Mouse (Mus musculus): ENCODE data around the gene Pikfyve. TPM values are rescaled to one million over a fixed set of nuclear protein-coding genes. Genes with fewer than 3 reads are reported as not detected.
A peak's percentile ranks its signal among the peaks of the same experiment; 100 is the strongest.
"Not testable (repeated sequence)": the region's sequence is repeated elsewhere in the genome, so short reads cannot be mapped to it uniquely, and the experiment has no call there.

The Pikfyve gene
- polyA plus RNA-seq, 1 experiment from 2014 or later, result 31.3 TPM

DNA sequence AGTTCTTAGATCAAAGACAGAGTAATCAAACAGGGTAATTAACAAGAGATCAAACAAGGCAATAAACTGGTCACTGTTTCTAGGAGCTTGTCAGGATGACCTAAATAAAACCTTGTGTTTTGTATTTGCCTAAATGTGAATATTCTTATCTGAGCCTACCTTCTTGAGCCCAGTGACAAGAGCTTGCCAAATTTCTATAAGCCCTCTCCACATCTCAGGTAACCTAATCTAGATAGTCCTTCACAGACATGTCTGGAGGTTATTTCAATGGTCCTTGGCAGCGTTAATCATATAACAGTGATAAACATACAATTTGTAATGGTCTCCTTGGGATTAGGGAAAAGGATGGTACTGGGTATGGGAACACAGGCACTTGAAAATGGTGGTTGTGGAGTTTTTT, 17.8 kb downstream of the Pikfyve start:
- 100% methylated on average over 1 of the region's 1 CpGs for WGBS (ENCODE audit: missing documents)
- Histone ChIP-seq H3K79me2 (ENCODE audit: inconsistent target) (peaks cover 20% of the 10 kb centered on the region), H3K4me3 (ENCODE audit: inconsistent target) (no peak overlapping the region), H3K36me3 (ENCODE audit: inconsistent target) (peaks cover 81% of the 10 kb centered on the region), H3K27ac (no peak overlapping the region)

DNA sequence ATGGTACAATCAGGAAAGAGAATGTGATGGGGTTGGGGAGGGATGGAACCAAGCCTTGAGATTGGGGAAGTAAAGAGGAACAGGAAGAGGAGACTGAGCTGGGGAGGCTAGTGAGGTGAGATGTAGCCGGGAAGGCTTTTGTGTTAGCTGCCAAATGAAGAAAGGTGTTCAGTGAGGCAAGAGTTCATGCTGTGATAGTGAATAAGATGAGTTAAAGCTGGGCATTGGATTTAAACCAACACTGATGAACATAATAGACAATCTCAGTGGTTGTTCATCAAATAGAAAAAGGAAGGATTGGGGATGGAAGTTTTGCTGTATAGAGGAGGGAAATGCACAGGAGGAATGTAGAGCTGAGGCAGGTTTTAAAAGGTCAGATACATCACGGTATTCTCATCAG, 26.7 kb downstream of the Pikfyve start:
- Histone ChIP-seq H3K36me3 (ENCODE audit: inconsistent target) (peaks cover 80% of the 10 kb centered on the region), H3K27ac (no peak overlapping the region), H3K4me3 (ENCODE audit: inconsistent target) (no peak overlapping the region), H3K79me2 (ENCODE audit: inconsistent target) (no peaks in the 10 kb centered on the region; the same call in 1 of the 2 replicates)
- 75% methylated on average over 2 of the region's 2 CpGs for WGBS (ENCODE audit: missing documents)

DNA sequence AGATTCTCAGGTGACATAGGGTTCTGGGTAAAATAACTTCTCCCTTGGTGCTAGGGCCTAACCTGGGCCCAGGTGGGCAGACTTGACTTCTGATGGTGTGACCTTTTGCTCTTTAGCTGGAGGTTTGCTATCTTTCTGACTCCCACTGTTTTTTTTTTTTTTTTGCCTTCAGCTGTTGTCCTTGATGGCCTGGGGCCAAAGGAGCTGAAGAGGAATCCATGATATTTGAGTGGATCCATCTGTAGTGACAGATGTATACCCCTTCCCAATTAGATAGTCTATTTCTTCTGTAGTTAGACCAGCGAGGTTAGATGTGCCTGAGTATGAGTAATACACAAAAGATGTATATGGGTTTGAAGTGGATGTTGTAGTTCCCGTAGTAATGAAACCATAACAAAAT, 31.1 kb downstream of the Pikfyve start:
- Histone ChIP-seq H3K36me3 (ENCODE audit: inconsistent target) (peaks cover 90% of the 10 kb centered on the region), H3K79me2 (ENCODE audit: inconsistent target) (no peaks in the 10 kb centered on the region; the same call in 1 of the 2 replicates), H3K4me3 (ENCODE audit: inconsistent target) (no peak overlapping the region), H3K27ac (no peak overlapping the region)
- WGBS (ENCODE audit: missing documents), result 100% methylated on average over 2 of the region's 2 CpGs

DNA sequence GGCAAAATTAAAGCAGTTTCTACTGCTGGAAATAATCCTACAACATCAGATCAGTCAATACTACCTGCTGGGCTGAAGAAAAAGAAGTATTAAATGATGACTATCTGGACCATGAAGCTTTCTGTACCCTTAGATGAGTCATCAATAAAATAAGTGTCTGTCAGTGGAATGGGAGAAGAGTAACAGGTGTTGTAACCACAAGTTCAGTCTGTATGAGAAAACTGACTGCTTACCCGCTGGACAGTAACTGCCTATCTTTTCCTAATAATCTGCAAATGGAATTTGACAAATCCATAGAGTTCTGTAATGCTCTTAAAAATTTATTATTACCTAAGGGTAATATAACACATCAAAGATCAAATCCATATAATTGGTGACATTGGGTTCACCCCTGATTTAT, 31.5 kb downstream of the Pikfyve start:
- H3K27ac ChIP-seq, result no peak overlapping the region
- 80% methylated on average over 1 of the region's 1 CpGs for whole genome bisulfite sequencing (ENCODE audit: missing documents)
- H3K79me2 ChIP-seq (ENCODE audit: inconsistent target), result no peaks in the 10 kb centered on the region; the same call in 1 of the 2 replicates
- H3K4me3 ChIP-seq (ENCODE audit: inconsistent target), result no peak overlapping the region
- H3K36me3 ChIP-seq (ENCODE audit: inconsistent target), result peaks cover 94% of the 10 kb centered on the region

DNA sequence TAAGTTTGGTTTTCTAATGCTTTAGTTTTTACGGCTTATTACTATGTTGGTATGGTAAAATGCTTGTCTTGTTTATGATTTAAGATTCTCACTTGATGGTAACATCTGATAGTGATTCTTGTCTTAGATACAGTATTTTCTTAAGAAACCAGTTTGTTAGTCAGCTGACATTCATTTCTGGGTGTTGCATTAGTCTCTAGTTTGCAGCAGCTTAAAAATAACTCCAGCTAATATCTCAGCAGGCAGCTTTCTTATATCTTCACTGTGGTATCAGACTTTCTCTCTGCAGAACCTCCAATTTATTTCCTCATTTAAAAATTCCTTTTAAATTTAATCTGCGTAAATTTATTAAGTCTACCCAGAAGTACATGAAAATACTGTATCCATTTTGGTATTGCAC, 37.2 kb downstream of the Pikfyve start:
- peaks cover 6% of the 10 kb centered on the region for H3K79me2 ChIP-seq (ENCODE audit: inconsistent target)
- H3K4me3 ChIP-seq (ENCODE audit: inconsistent target), result no peak overlapping the region
- no peak overlapping the region for H3K27ac ChIP-seq
- WGBS (ENCODE audit: missing documents), result 100% methylated on average over 2 of the region's 2 CpGs
- peaks cover 62% of the 10 kb centered on the region for H3K36me3 ChIP-seq (ENCODE audit: inconsistent target)

DNA sequence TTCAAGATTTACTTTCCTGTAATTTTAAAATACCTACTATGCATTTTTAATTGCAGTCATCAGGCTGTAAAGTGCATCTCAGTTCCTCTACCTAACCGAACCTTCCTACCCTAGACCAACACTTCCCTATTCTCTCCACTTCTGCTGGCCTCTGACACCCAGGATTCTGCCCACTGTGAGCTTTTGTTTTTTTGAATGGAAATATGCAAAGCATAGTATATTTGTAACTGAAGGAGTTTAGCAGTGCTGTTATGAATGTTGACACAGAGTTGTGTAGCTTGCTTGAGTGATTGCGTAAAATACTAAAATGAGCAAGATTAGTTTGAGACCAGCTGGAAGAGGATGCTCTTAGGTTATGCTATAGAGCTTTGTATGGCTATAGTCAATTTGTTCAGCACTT, 41.2 kb downstream of the Pikfyve start:
- Histone ChIP-seq H3K4me3 (ENCODE audit: inconsistent target) (no peak overlapping the region), H3K27ac (peak overlapping the region; percentile 25; the same call in 1 of the 2 replicates), H3K79me2 (ENCODE audit: inconsistent target) (peaks cover 34% of the 10 kb centered on the region), H3K36me3 (ENCODE audit: inconsistent target) (peaks cover 31% of the 10 kb centered on the region)
- 52% methylated on average over 2 of the region's 2 CpGs for WGBS (ENCODE audit: missing documents)

DNA sequence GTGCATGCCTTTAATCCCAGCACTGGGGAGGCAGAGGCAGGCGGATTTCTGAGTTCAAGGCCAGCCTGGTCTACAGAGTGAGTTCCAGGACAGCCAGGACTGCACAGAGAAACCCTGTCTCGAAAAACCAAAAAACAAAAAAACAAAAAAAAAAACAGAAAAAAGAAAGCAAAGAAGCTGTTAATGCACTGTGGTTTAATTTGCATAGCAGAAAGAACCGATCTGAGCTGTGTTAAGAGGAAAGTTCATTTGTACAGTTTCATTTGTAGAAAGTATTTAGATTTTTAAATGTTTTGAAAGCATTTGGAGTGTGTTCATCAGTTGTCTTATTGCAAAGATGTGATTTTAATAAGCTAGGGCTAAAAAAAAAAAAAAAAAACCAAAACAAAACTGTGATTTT, 43.3 kb downstream of the Pikfyve start:
- Histone ChIP-seq H3K79me2 (ENCODE audit: inconsistent target) (peaks cover 34% of the 10 kb centered on the region), H3K27ac (0 out of 2 replicates have a peak overlapping the region, but pooled peaks have one; percentile 25), H3K36me3 (ENCODE audit: inconsistent target) (peaks cover 29% of the 10 kb centered on the region)
- 83% methylated on average over 2 of the region's 3 CpGs for WGBS (ENCODE audit: missing documents)
- H3K4me3 ChIP-seq (ENCODE audit: inconsistent target), result not testable (repeated sequence)

DNA sequence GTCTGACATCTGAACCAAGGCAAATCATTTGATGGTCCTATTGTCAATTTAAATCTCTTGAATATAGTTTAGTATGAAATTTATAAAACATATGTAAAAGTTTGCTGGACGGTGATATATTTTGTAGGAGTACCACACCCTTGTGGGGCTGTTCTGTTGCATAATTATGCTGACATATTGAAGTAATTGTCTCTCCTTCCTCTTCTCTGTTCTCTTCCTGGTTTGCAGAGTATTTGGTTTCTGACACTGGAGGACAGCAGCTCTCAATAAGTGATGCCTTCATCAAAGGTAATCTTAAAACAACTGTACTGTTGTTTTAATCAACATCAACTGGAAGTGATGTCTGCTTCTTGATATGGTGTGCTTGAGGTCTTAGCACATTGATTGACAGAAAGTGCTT, 44.1 kb downstream of the Pikfyve start:
- Histone ChIP-seq H3K36me3 (ENCODE audit: inconsistent target) (peaks cover 33% of the 10 kb centered on the region), H3K27ac (peak overlapping the region; percentile 25; the same call in 1 of the 2 replicates), H3K4me3 (ENCODE audit: inconsistent target) (no peak overlapping the region), H3K79me2 (ENCODE audit: inconsistent target) (peaks cover 34% of the 10 kb centered on the region)
- 44% methylated on average over 1 of the region's 1 CpGs for whole genome bisulfite sequencing (ENCODE audit: missing documents)

DNA sequence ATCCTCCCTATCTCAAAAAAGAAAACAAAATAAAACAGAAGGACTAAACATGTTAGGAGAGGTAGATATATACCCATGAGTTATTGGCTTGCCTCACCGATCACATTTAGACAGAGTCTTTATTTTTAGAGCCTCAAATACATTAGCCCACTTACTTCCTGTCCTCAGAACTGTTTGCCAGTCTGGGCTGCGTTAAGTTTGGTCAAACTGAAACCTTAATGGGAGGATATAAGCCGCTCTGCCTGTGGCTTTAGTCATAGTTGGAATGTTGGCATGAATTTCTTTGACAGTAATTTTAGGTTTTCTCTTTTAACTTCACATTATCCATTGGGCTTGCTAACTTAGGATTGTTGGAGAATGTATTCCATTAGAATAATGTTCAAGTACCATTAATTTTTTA, 51.2 kb downstream of the Pikfyve start:
- H3K36me3 ChIP-seq (ENCODE audit: inconsistent target), result peaks cover 65% of the 10 kb centered on the region
- H3K79me2 ChIP-seq (ENCODE audit: inconsistent target), result no peaks in the 10 kb centered on the region
- H3K27ac ChIP-seq, result no peak overlapping the region
- no peak overlapping the region for H3K4me3 ChIP-seq (ENCODE audit: inconsistent target)
- 31% methylated on average over 3 of the region's 3 CpGs for WGBS (ENCODE audit: missing documents)

DNA sequence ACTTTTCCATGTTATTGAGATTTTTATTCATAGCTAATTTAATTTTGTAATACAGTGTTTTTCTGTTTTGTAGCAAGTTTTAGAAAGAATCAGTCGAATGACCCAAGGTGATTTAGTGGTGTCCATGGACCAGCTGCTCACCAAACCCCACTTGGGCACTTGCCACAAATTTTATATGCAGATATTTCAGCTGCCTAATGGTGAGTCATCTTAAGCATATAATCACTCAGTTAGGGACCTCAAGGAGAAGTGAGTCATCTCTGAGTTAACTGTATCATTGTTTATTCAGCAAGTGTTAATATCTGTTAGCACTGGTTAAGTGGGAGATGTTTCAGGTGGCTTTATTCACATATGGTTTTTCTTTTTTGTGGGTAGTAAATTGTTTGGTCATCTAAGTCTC, 59.2 kb downstream of the Pikfyve start:
- H3K4me3 ChIP-seq (ENCODE audit: inconsistent target), result no peak overlapping the region
- peaks cover 57% of the 10 kb centered on the region for H3K36me3 ChIP-seq (ENCODE audit: inconsistent target)
- H3K79me2 ChIP-seq (ENCODE audit: inconsistent target), result no peaks in the 10 kb centered on the region; the same call in 1 of the 2 replicates
- H3K27ac ChIP-seq, result no peak overlapping the region
- 92% methylated on average over 1 of the region's 1 CpGs for WGBS (ENCODE audit: missing documents)

DNA sequence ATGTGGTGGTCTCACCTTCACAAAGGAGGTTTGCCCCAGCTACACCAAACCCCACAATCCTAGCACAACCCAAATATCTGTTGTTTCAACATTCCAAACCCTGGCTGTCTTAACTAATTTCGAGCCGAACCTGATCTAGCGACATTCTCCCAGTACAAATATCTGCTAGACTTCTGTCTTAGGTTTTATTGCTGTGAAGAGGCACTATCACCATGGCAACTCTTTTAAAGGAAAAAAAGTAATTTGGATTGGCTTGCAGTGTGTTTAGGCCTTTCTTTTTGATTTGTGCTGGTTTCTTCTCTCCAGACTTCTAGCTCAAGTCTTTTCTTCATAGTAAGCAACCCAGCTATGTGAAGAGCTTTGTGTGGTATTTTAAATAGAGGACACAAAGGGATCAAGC, 94.0 kb downstream of the Pikfyve start:
- Histone ChIP-seq H3K36me3 (ENCODE audit: inconsistent target) (peaks cover 8% of the 10 kb centered on the region), H3K27ac (no peak overlapping the region), H3K79me2 (ENCODE audit: inconsistent target) (no peaks in the 10 kb centered on the region), H3K4me3 (ENCODE audit: inconsistent target) (no peak overlapping the region)
- WGBS (ENCODE audit: missing documents), result 89% methylated on average over 3 of the region's 3 CpGs

DNA sequence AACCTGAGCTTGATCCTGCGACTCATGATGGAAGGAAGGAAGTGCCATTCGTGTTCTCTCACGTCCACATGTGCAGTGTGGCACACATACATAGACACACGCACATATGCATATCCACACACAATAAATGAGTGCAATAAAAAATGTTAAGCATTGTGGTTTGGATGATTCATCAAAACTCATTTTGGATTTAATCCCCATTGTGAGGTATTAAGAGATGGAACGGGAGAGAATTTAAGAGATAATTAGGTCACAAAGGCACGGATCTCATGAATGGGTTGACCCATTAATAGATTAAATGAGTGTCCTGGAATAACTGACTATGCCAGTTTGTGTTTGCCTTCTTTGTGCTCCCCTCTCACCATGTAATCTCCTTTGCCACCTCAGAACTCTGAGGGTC, 95.3 kb downstream of the Pikfyve start, which contains the start of gene Pth2r:
Pth2r (plus strand) TSS at position 301 of the 400 bp plus-strand sequence.
- no peaks in the 10 kb centered on the region for H3K36me3 ChIP-seq (ENCODE audit: inconsistent target)
- 75% methylated on average over 6 of the region's 6 CpGs for WGBS (ENCODE audit: missing documents)
- H3K27ac ChIP-seq, result no peak within 1 kb of the TSS
- H3K4me3 ChIP-seq (ENCODE audit: inconsistent target), result no peak within 1 kb of the TSS
- H3K79me2 ChIP-seq (ENCODE audit: inconsistent target), result no peaks in the 10 kb centered on the region

DNA sequence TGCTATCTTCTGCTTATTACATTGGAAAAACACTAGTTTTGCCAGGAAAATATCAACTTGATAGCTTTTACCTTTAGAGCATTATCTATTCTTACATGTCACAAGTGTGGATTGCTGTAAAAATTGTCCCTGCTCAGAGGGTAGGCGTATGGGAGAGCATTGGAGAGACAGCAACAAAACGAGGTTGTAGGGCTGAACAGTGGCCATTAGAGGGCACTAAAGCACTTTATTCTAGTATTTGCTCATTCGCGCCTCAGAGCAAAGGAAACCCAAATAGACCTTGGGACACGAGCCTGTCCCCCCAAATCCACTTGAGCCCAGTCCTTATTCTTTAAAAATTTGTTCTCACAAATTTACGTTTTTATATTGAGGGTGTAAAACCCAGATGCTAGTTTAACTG, 96.3 kb downstream of the Pikfyve start:
- Histone ChIP-seq H3K27ac (no peak overlapping the region), H3K4me3 (ENCODE audit: inconsistent target) (no peak overlapping the region), H3K79me2 (ENCODE audit: inconsistent target) (no peaks in the 10 kb centered on the region), H3K36me3 (ENCODE audit: inconsistent target) (no peaks in the 10 kb centered on the region)
- WGBS (ENCODE audit: missing documents), result 13% methylated on average over 6 of the region's 6 CpGs

DNA sequence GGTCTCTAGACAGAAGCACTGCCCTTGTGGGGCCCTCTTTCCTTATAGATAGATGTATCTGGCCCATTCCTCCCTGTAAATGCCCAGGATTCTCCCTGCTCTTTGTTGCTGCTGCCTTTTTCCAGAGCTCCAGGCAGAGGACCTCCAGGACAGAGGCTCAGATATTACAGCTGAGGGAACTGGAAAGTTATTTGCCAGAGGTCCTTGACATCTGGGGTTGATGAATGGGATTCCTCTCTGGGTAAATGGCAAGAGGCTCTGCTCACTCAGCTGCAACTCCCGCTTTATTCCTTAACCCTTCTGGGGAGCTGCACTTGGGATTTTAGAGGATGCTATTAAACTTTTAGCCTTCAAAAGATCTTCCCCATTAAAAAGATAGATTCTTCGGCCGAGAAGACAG, 122.0 kb downstream of the Pikfyve start:
- WGBS (ENCODE audit: missing documents), result 94% methylated on average over 3 of the region's 3 CpGs
- H3K79me2 ChIP-seq (ENCODE audit: inconsistent target), result no peaks in the 10 kb centered on the region
- no peaks in the 10 kb centered on the region for H3K36me3 ChIP-seq (ENCODE audit: inconsistent target)
- H3K27ac ChIP-seq, result no peak overlapping the region
- no peak overlapping the region for H3K4me3 ChIP-seq (ENCODE audit: inconsistent target)

DNA sequence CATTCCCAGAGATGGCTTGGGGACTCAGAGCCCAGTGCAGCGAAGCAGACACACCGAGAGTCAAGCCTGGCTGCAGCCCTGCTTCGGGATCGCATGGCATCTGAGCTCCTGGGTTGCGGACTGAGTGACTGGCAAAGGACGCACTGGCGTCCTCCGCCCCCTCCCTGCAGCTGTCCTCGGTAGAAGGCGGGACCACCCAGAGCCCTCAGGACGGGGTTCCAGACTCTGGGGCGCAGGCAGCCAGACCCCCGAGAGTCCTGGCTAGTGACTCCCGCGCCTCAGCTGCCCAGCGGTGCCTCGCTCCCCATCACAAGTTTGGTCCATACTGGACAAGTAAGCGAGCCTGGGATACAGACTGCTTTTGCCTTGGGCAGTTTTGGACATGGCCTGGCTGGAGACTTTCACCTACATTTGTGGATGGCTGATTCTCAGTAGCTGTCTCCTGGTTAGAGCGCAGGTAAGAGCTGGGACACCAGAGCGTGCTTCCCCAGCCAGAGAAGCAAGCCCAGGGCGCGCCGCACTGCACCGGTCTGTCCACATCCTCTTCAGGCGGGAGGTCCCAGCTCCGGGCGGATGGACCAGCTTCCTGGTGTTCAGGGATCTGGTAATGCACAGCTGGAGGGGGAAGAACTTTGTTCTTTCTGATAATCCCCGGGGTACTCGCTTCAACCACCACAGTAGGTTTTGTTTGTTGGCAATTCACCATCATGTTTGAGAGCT, 124.9 kb downstream of the Pikfyve start:
- no peak overlapping the region for H3K4me3 ChIP-seq (ENCODE audit: inconsistent target)
- 10% methylated on average over 29 of the region's 29 CpGs for WGBS (ENCODE audit: missing documents)
- H3K79me2 ChIP-seq (ENCODE audit: inconsistent target), result no peaks in the 10 kb centered on the region
- H3K36me3 ChIP-seq (ENCODE audit: inconsistent target), result no peaks in the 10 kb centered on the region
- H3K27ac ChIP-seq, result no peak overlapping the region

DNA sequence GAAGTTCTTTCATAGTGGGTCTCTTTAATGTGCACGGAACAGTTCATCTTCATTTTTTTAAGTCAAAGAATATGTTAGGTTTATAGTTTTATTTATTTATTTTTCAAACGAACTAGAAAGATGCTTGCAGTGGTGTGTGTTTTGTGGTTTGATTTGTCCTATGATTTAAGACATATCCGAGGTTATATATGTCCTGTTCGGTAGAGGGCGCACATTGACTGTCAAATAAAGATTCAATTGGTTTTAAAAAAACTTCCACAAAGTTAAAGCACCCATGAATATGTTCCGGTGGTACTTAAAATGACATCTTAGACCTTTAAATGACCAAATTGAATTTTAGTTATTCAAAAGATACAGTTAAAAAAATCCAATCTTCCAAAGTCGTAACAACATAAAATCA, 125.6 kb downstream of the Pikfyve start:
- no peak overlapping the region for H3K27ac ChIP-seq
- no peak overlapping the region for H3K4me3 ChIP-seq (ENCODE audit: inconsistent target)
- no peaks in the 10 kb centered on the region for H3K79me2 ChIP-seq (ENCODE audit: inconsistent target)
- WGBS (ENCODE audit: missing documents), result 13% methylated on average over 7 of the region's 7 CpGs
- H3K36me3 ChIP-seq (ENCODE audit: inconsistent target), result no peaks in the 10 kb centered on the region

All from macrophage (primary cell).